8 mouse cellular contexts compared by ENCODE assay signal in the genomic region with DNA sequence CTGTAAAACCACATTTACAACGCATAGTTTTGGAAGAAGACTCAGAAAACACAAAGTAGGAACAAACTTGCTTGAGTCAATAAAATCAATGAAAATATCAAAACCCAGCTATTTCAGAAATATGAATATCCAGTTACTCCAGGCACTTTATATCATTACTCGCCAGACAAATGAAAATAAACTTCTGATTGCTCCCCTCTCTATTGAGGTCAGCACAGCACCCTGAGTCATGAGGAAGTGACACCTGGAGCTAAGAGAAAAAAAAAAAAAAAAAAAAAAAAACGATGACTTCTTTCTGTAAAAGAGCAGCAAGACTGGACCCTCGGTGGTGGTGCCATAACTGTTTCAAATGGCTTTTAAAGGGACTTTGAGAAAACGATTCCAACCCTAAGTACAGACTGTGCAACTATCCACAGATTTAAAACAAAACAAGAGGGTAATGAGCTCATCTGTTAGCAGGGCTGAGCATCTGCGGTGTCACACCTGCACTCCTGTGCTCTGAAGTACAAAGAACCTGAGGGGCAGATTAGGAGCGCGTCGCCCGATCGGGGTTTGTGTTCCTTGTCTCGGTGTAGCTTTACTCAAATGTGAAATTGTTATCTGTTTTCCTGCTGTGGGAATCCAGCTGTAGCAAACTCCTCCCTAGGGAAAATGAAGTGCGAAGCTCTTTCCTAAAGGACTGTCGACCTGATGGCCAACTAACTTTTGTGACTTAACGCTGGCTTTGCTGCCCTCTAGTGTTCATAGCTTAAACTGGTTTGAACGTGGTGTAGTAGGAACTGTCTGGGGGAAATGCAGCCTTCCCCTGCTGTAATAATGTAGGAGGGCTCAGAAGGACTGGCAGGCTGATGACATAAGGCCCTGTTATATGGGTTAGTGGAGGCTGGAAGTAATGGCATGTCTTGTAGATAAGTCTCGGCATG.
DNase-seq lines count a peak whose midpoint lies in the region; ATAC-seq and TF ChIP-seq lines count a peak whose summit lies in the region.

No protein-coding gene starts in this region.

- ATAC-seq in heart, embryonic 11.5 days (replicated peaks; ENCODE audit: insufficient number of reproducible peaks, low FRiP score, low TSS enrichment): no peak
- ATAC-seq in kidney, embryonic 15.5 days (replicated peaks; ENCODE audit: low FRiP score): peak; percentile 69
- ATAC-seq in limb, embryonic 15.5 days (ENCODE audit: insufficient number of reproducible peaks, low FRiP score, low TSS enrichment, low read depth): 0 out of 2 replicates have a peak, but pooled peaks have one; percentile 63
- peak; percentile 69; the same call in 1 of the 2 replicates for ATAC-seq in midbrain, postnatal 0 days (ENCODE audit: low FRiP score)

- no peaks in the 10 kb centered on the region for H3K27me3 ChIP-seq in heart, embryonic 11.5 days (ENCODE audit: control insufficient read depth, insufficient read depth, low read length)
- 0 out of 2 replicates have a peak, but pooled peaks cover 3% of the 10 kb centered on the region for H3K27me3 ChIP-seq in kidney, embryonic 15.5 days
- no peaks in the 10 kb centered on the region for H3K27me3 ChIP-seq in limb, embryonic 15.5 days
- no peaks in the 10 kb centered on the region for H3K27me3 ChIP-seq in midbrain, postnatal 0 days (ENCODE audit: insufficient read depth, low read length)

- H3K9me3 ChIP-seq in heart, embryonic 11.5 days (replicated peaks; ENCODE audit: control insufficient read depth, low read length): no peaks in the 10 kb centered on the region
- H3K9me3 ChIP-seq in kidney, embryonic 15.5 days (replicated peaks): no peaks in the 10 kb centered on the region
- no peaks in the 10 kb centered on the region for H3K9me3 ChIP-seq in limb, embryonic 15.5 days
- H3K9me3 ChIP-seq in midbrain, postnatal 0 days (ENCODE audit: low read length): no peaks in the 10 kb centered on the region

- H3K4me1 ChIP-seq in heart, embryonic 11.5 days (ENCODE audit: control insufficient read depth, insufficient read depth, low read length): no peaks in the 10 kb centered on the region
- H3K4me1 ChIP-seq in kidney, embryonic 15.5 days: no peaks in the 10 kb centered on the region
- no peaks in the 10 kb centered on the region for H3K4me1 ChIP-seq in limb, embryonic 15.5 days
- H3K4me1 ChIP-seq in midbrain, postnatal 0 days (ENCODE audit: insufficient read depth, low read length): no peaks in the 10 kb centered on the region

- H3K36me3 ChIP-seq in heart, embryonic 11.5 days (ENCODE audit: control insufficient read depth, insufficient read depth, low read length): no peaks in the 10 kb centered on the region
- no peaks in the 10 kb centered on the region for H3K36me3 ChIP-seq in kidney, embryonic 15.5 days
- H3K36me3 ChIP-seq in limb, embryonic 15.5 days: no peaks in the 10 kb centered on the region
- H3K36me3 ChIP-seq in midbrain, postnatal 0 days (ENCODE audit: insufficient read depth, low read length): no peaks in the 10 kb centered on the region

- WGBS in heart, embryonic 11.5 days (ENCODE audit: insufficient replicate concordance): 23% methylated on average over 17 of the region's 17 CpGs
- WGBS in kidney, embryonic 15.5 days: 25% methylated on average over 17 of the region's 17 CpGs
- WGBS in limb, embryonic 15.5 days: 27% methylated on average over 17 of the region's 17 CpGs
- WGBS in midbrain, postnatal 0 days: 28% methylated on average over 17 of the region's 17 CpGs

- TF ChIP-seq CTCF in midbrain, postnatal 0 days (IDR thresholded peaks at IDR 0.05): peak; percentile 93

- no peak overlapping the region for H3K27ac ChIP-seq in heart, embryonic 11.5 days (ENCODE audit: low read depth, low read length)
- H3K27ac ChIP-seq in kidney, embryonic 15.5 days: no peak overlapping the region
- H3K27ac ChIP-seq in limb, embryonic 15.5 days: no peak overlapping the region
- H3K27ac ChIP-seq in midbrain, postnatal 0 days (ENCODE audit: low read depth, low read length): no peak overlapping the region

- peak overlapping the region; percentile 49 for H3K4me2 ChIP-seq in heart, embryonic 11.5 days
- H3K4me2 ChIP-seq in kidney, embryonic 15.5 days: peak overlapping the region; percentile 42
- H3K4me2 ChIP-seq in limb, embryonic 15.5 days: peak overlapping the region; percentile 35
- peak overlapping the region; percentile 23 for H3K4me2 ChIP-seq in midbrain, postnatal 0 days (ENCODE audit: low read depth, low read length, poor library complexity, severe bottlenecking)

- H3K9ac ChIP-seq in heart, embryonic 11.5 days (ENCODE audit: low read depth, low read length): no peak overlapping the region
- H3K9ac ChIP-seq in kidney, embryonic 15.5 days: no peak overlapping the region
- H3K9ac ChIP-seq in limb, embryonic 15.5 days: no peak overlapping the region
- no peak overlapping the region for H3K9ac ChIP-seq in midbrain, postnatal 0 days (replicated peaks; ENCODE audit: low read length, poor library complexity, severe bottlenecking)

- peak; percentile 87 for DNase-seq in 416B (ENCODE audit: low read depth)
- DNase-seq in T-cell, adult 2 months (ENCODE audit: low spot score): peak; percentile 45
- peak; percentile 92 for DNase-seq in embryo, embryonic 10.5 days (ENCODE audit: low spot score)
- peak; percentile 91 for DNase-seq in midbrain, postnatal 0 days (ENCODE audit: low spot score)
- peak; percentile 32 for DNase-seq in telencephalon, adult 2 months (ENCODE audit: low read depth, low spot score)

- H3K4me3 ChIP-seq in heart, embryonic 11.5 days (ENCODE audit: low read depth, low read length): no peak overlapping the region
- no peak overlapping the region for H3K4me3 ChIP-seq in kidney, embryonic 15.5 days (replicated peaks)
- H3K4me3 ChIP-seq in limb, embryonic 15.5 days: no peak overlapping the region
- H3K4me3 ChIP-seq in midbrain, postnatal 0 days (ENCODE audit: low read depth, low read length): no peak overlapping the region

Comparison
In these comparisons a context has a peak if more than half of its experiments do, and no peak if none do; other contexts are left out.
1. DNase-seq: peak in every context shown above with its lines; median percentile 92 in embryo, embryonic 10.5 days; 91 in midbrain, postnatal 0 days; 87 in 416B; 45 in T-cell, adult 2 months; 32 in telencephalon, adult 2 months.